Mouse (Mus musculus): ENCODE measurements around the gene Tat. TPM values are rescaled to one million over a fixed set of nuclear protein-coding genes. Genes with fewer than 3 reads are reported as not detected.

Gene Tat
- total RNA-seq, 2 experiments from 2014 or later, result not detected

DNA sequence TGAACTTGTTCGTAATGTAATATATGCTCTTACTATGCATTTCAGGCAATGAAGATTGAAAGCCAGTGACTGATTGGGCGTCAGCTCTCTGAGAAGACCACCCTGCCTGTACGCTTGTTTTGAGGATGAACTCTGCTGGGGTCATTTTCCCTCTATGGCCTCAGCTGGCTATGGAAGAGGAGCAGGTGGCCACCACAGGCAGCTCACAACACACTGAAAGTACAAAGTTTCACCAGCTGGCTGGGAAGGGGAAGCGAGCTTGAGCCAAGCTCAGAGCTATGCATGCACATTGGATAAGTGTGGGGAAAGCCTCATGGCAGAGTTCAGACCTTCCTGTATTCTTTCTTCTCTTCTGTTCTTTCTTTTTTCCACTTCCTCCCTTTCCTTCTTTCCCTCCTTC lies 31.1 kb upstream of the Tat start:
- Histone ChIP-seq H3K27ac (no peak overlapping the region), H3K4me3 (no peak overlapping the region)
- intact Hi-C loops (cut with DNase I), result no loop called here
- TF ChIP-seq CTCF (IDR thresholded peaks at IDR 0.05), result no peak
- DNase-seq (ENCODE audit: extremely low spot score in 1 of 2, low spot score in 2 of 2), result no peak

DNA sequence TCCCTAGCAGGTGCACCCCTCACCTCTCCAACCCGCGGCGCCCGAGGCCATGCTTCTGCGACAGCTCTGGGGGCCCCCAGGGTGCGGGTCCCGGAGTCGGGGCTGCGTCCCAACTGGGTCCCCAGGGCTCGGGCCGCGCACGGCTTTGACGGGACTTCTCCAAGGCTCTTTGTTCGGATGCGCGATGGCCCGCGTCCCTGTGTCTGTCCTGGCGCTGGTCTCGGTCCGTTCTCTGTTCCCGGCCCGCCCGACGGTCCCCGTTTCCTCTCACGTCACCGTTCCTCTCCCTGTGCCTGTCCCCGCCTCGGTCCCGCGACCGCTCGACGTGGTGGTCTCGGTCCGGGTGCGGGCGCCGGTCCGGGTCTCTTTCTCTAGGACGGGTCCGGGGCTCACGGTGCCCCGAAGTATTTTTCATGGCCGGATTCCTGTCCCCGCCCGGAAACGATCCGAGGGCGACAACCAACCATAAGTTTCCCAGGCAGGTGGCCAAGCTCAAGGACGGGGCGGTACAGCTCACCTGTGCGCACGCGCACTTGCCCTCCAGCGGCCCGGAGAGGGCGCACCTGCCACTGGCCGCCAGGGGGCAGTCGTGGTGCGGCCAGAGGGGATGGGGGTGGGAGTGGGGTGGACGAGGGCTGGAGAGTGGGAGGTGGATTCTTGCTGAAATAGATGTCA lies 28.4 kb upstream of the Tat start, which contains the start of gene Marveld3:
Marveld3 (minus strand) TSS at position 511 of the 675 bp plus-strand sequence.
- Histone ChIP-seq H3K27ac (no peak within 1 kb of the TSS), H3K4me3 (peak within 1 kb of the TSS; percentile 38)
- TF ChIP-seq CTCF (IDR thresholded peaks at IDR 0.05), result peak; percentile 67
- intact Hi-C loops (cut with DNase I), result no loop called here
- DNase-seq (ENCODE audit: extremely low spot score in 1 of 2, low spot score in 2 of 2), result peak in 1 of 2 experiments; percentile 7

DNA sequence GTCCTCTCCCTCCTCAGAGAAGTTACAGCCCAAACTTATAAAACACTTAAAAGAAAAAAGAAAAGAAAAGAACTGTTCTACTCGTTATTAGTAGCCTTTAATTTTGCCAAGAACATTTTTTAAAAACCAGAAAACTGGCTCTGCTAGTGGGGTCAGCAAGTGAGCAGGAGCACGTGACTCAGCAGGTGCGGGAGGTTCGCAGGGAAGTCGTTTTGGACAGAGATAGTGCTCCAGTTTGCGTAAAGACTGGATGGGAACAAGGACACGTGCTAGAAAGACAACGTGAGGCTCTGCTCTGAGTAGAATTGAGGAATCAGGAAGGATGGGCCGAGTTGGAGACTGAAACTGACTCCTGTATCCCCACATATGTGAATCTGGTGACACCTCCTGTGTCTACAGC lies 27.3 kb upstream of the Tat start:
- intact Hi-C loops (cut with DNase I), result no loop called here
- H3K27ac ChIP-seq, result no peak overlapping the region
- no peak for TF ChIP-seq CTCF (IDR thresholded peaks at IDR 0.05)
- H3K4me3 ChIP-seq, result no peak overlapping the region
- no peak for DNase-seq (ENCODE audit: extremely low spot score in 1 of 2, low spot score in 2 of 2)

DNA sequence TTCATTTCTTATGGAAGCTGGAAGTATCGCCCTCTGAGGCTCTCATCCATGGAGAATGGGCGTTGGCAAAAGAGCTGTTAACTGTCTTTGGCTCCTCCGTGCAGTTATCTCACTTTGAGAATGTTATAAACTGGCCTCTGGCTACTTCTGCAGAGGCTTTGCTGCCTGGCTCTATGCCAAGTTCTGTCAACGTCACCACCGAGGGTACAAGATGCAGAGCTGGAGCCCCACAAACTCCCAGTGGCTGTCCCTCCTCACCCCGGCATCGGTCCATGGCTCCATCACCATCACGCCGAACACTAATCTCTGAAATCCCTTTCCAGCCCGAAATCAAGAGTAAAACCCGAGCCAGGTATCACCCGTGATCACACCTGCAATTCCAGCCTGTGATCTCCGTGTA lies 26.8 kb upstream of the Tat start:
- TF ChIP-seq CTCF (IDR thresholded peaks at IDR 0.05), result no peak
- intact Hi-C loops (cut with DNase I), result no loop called here
- Histone ChIP-seq H3K4me3 (no peak overlapping the region), H3K27ac (no peak overlapping the region)
- DNase-seq (ENCODE audit: extremely low spot score in 1 of 2, low spot score in 2 of 2), result no peak

DNA sequence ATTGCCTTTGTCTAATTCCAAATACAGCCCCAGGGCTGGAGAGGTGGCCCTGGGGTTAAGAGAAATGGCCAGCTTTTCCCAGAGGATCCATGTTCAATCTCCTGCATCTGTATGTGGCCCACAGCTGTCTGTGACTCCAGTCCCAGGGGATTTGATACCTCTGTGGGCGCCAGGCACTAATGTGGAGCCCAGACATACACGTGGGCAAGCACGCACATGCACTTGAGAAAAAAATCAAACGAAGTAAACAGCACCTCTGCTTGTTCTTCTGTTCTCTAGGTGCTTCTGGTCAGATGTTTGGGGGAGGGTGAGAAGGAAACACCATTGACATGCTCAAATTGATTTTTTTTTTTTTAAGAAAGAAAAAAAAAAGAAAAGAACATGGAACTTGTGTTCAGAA lies 26.1 kb upstream of the Tat start:
- TF ChIP-seq CTCF (IDR thresholded peaks at IDR 0.05), result no peak
- no peak for DNase-seq (ENCODE audit: extremely low spot score in 1 of 2, low spot score in 2 of 2)
- intact Hi-C loops (cut with DNase I), result no loop called here

DNA sequence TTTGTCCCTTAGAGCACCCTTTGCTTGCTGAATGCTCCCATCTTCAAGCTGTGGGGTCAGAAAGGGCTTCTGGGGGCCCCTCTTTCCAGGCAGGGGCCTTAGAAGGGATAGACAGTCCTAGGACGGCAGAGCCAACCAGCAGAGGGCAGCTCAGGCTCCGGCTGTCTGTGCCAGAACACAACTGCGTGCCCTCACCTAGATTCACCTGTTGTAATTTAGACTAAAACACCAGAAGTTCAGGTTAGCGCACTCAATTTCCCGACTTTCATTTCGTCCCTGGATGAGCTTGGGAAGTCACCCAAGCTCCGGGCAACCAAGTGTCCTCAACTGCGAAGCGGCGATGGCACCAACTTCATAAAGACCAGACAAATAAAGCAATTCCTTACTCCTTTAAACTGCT lies 21.4 kb upstream of the Tat start:
- intact Hi-C loops (cut with DNase I), result no loop called here
- Histone ChIP-seq H3K4me3 (no peak overlapping the region), H3K27ac (no peak overlapping the region)
- no peak for DNase-seq (ENCODE audit: extremely low spot score in 1 of 2, low spot score in 2 of 2)
- TF ChIP-seq CTCF (IDR thresholded peaks at IDR 0.05), result peak; percentile 8

More for the DNA sequence above, 26.1 kb upstream of the Tat start:
- Histone ChIP-seq H3K27ac (no peak overlapping the region), H3K4me3 (no peak overlapping the region)

DNA sequence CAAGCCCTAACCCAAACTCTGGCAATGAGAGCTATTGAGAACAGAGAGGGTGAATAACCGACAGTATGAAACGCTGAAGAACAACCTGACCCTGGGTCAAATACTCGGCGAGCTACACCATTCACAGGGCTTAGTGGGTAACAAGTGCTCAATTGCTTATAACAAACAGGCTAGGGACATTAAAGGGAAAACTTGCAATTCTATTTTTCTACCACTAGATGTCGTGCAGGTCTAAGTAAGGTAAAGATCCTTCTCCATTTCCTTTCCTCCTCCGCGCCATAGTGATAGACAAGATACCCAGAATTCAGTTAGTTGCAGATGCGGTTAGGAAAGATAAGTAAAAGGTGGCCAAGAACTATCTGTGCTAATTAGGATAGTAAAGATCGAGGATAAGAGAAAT lies 19.9 kb upstream of the Tat start:
- intact Hi-C loops (cut with DNase I), result loop anchor here (1.0 kb wide), 1 partner anchor 101 kb away; no protein-coding TSS in a partner anchor
- H3K27ac ChIP-seq, result no peak overlapping the region
- H3K4me3 ChIP-seq, result no peak overlapping the region
- DNase-seq (ENCODE audit: extremely low spot score in 1 of 2, low spot score in 2 of 2), result no peak
- peak; percentile 82 for TF ChIP-seq CTCF (IDR thresholded peaks at IDR 0.05)

DNA sequence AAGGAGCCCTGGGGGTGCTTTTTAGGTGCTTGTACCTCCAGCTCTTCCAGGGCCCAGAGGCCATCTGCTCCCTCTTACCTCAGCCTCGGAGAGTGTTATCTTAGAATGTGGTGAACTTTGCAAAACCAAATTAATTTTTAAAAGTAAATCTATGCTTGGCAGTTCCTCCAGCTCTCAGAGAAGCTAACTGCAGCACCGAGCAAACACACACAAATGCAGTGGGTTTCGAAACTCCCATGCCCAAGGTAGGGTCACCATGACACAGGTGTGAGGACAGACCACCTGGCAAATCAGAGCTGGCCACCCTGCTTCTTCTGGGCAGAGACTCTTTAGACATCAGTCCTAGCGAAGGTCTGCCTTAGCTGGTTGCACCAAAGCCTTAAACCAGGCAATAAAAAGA lies 17.3 kb upstream of the Tat start:
- TF ChIP-seq CTCF (IDR thresholded peaks at IDR 0.05), result no peak
- DNase-seq (ENCODE audit: extremely low spot score in 1 of 2, low spot score in 2 of 2), result no peak
- no peak overlapping the region for H3K4me3 ChIP-seq
- intact Hi-C loops (cut with DNase I), result no loop called here
- H3K27ac ChIP-seq, result no peak overlapping the region

DNA sequence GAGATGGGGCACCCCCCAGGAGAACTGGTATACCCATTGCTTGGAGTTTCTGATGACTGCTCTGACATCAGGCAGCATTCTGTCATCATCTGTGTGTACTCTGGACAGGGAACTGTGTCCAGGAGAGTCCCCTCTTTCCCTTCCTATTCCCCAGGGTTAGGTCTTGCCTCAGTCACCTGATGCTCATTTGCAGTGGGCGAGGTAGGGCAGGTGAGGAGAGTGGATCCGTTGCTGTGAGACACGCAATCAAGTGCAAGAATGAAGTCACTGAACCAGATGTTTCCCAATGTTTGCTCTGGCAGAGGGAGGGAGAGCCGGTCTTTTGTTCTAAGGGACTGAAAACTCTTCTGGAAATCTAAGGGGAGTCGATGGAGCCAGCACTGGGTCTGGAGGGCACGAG lies 10.9 kb upstream of the Tat start:
- intact Hi-C loops (cut with DNase I), result no loop called here
- H3K4me3 ChIP-seq, result no peak overlapping the region
- DNase-seq (ENCODE audit: extremely low spot score in 1 of 2, low spot score in 2 of 2), result no peak
- no peak overlapping the region for H3K27ac ChIP-seq
- TF ChIP-seq CTCF (IDR thresholded peaks at IDR 0.05), result no peak

DNA sequence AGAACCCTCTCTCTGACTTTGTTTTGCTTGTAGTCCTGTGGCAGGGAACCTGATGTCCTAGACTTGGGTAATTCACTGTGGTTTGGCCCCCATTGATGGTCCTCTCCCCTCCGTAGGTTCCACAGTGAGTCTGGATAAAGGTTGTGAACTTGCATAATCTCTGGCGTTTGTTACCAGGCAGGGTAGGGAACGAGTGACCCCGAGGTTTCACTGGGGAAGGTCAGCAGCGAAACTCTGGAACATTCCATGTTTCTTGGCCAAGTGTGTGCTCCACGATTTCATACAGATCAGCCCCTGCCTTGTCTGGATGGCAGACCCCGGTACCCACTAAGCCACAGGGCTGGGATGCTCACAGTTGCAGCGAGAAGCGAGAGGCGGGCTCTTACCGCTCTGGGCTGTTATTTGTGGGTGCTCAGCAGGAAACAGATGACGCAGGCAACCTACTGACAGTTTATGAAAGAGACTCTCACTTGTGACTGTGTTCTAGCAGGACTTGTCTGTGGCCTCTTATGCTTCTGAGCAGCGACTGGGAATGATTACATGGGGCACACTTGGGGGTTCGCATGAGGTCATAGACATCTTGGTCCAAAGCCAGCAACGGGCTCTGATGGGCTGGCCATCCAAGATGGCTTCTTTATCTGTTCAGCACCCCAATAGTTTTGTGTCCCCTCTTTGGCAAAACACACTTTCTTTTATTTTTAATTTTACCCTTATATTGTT lies 7.7 kb upstream of the Tat start:
- Histone ChIP-seq H3K27ac (no peak overlapping the region), H3K4me3 (no peak overlapping the region)
- intact Hi-C loops (cut with DNase I), result no loop called here
- no peak for DNase-seq (ENCODE audit: extremely low spot score in 1 of 2, low spot score in 2 of 2)
- TF ChIP-seq CTCF (IDR thresholded peaks at IDR 0.05), result no peak

DNA sequence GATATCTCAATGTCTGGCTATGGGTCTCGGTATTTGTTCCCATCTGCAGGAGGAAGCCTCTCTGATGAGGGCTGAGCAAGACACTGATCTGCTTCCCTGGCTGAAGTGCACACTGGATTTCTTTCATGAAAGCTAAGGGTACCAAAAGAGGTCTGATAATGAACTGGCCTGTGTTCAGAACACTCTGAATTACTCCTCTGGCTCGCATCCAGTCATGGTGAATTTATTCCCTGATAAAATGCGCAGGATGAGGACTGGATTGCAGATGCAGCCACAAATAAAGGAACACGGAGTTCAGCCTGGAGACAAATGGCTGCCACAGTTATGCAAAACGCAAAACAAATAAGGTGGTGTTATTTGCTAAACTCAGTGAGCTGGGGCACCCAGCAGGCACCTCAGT lies 6.3 kb upstream of the Tat start:
- intact Hi-C loops (cut with DNase I), result no loop called here
- DNase-seq (ENCODE audit: extremely low spot score in 1 of 2, low spot score in 2 of 2), result no peak
- no peak overlapping the region for H3K4me3 ChIP-seq
- TF ChIP-seq CTCF (IDR thresholded peaks at IDR 0.05), result no peak
- H3K27ac ChIP-seq, result no peak overlapping the region

DNA sequence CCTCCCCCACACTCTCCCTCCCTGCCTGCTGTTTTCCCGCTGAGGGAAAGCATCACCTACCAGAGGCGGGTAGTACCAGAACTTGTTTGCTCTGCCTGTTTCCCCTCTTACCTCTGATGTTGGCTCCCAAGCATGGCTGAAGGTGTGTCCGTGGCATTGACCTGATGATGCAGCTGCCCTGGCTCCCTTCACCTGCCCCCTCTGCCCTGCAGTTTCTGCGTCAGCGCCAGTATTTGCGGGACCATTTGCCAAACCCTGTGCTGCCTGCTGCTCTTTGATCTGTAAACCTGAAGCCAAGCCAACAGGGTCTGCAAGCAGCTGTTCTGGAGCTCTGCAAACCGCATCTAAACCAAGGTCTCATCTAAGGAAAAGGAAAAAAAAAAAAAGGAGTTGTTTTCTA lies 3.9 kb upstream of the Tat start:
- intact Hi-C loops (cut with DNase I), result no loop called here

DNA sequence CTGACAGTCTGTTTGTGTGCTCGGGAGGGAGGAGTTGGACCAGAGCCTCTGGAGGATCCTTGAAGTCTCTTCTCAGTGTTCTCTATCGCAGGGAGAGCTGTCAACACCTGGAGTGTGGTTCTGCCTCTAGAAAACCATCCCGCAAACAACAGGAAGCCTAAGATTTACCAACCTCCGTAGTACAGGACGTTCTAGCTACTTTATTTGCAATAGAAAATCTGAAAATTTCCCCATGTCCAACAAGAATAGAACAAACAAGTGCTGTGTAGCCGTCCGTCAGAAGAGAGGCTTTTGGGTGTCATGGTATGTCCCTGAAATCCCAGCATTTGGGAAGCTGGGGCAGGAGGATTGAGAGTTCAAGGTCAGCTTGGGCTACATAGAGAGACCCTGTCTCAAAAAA lies 2.5 kb upstream of the Tat start:
- Histone ChIP-seq H3K4me3 (no peak overlapping the region), H3K27ac (no peak overlapping the region)

More for the DNA sequence above, 3.9 kb upstream of the Tat start:
- H3K4me3 ChIP-seq, result no peak overlapping the region
- TF ChIP-seq CTCF (IDR thresholded peaks at IDR 0.05), result no peak
- DNase-seq (ENCODE audit: extremely low spot score in 1 of 2, low spot score in 2 of 2), result no peak
- no peak overlapping the region for H3K27ac ChIP-seq

More for the DNA sequence above, 2.5 kb upstream of the Tat start:
- intact Hi-C loops (cut with DNase I), result no loop called here
- DNase-seq (ENCODE audit: extremely low spot score in 1 of 2, low spot score in 2 of 2), result no peak
- no peak for TF ChIP-seq CTCF (IDR thresholded peaks at IDR 0.05)
